Mouse (Mus musculus) left cerebral cortex, adult 8-10 months (tissue): ENCODE measurements around the gene Rtn4. TPM values are rescaled to one million over a fixed set of nuclear protein-coding genes. Genes with fewer than 3 reads are reported as not detected.

Experiments
- DNase-seq, 2 experiments: peaks; one replicate each; pipeline ENCODE4 v3.0.0; 2022; ENCODE audit warnings: low spot score in 2 of 2
- total RNA-seq, 4 experiments: library from RNA; stranded (reverse); gene quantifications; 2 replicates each; pipeline ENCODE4 v1.2.4; 2022

Gene Rtn4
- total RNA-seq, 4 experiments from 2014 or later, result 641 to 748 (median 678) TPM

GRCm38 (mm10) chr11:29761387-29761786, 68.6 kb downstream of the Rtn4 start:
- DNase-seq, result no peak

GRCm38 (mm10) chr11:29762768-29763167, 70.0 kb downstream of the Rtn4 start:
- no peak for DNase-seq

GRCm38 (mm10) chr11:29765063-29765462, 72.3 kb downstream of the Rtn4 start:
- DNase-seq, result peak in 1 of 2 experiments; percentile 39

GRCm38 (mm10) chr11:29766313-29766982, 73.7 kb downstream of the Rtn4 start:
- peak in 1 of 2 experiments; percentile 64 for DNase-seq

- no peak for DNase-seq
Measured at GRCm38 (mm10) chr11:29768523-29768922, 75.8 kb downstream of the Rtn4 start.

GRCm38 (mm10) chr11:29770666-29771400, 78.1 kb downstream of the Rtn4 start:
- no peak for DNase-seq

DNA sequence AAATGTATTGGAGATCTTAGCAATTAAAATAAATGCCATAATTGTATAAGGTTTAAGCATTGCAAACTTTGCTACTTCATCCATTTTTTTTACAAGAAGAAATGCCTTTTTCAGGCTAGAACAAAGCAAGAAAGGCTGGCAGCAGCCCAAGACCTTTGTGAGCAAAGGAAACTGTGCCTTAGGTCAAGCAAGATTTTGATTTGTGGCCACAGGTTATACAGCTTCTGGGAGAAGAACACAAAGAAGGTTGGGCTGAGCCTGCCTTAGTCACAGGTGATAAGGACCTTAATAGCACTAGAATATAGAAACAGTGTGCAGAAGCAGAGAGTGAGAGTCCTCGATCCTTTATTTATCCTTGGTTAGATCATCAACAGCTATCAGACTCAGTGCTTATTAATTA, 79.5 kb downstream of the Rtn4 start:
- DNase-seq, result no peak

- no peak for DNase-seq
Measured at GRCm38 (mm10) chr11:29774296-29774695, 81.5 kb downstream of the Rtn4 start.

DNA sequence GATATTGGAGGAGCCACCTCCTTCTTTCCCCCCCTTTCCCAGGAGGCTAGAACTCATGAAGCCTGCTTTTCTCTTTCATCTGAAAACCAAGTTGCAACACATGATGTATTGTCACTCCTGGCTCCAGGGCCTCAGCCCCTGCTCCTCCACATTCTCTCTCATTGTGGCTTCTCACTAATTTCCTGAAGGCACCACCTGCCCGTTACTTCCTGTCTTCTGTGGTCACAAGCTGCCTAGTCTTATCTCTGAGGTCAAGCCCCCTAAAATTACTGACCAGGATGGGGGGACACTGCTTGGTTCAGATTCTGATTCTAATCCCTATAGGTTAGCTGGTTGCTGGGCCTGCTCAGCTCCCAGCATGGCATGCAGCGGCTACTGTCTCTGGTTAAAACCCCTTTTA, 82.0 kb downstream of the Rtn4 start:
- no peak for DNase-seq

GRCm38 (mm10) chr11:29777964-29778363, 85.2 kb downstream of the Rtn4 start:
- DNase-seq, result peak in 1 of 2 experiments; percentile 85

DNA sequence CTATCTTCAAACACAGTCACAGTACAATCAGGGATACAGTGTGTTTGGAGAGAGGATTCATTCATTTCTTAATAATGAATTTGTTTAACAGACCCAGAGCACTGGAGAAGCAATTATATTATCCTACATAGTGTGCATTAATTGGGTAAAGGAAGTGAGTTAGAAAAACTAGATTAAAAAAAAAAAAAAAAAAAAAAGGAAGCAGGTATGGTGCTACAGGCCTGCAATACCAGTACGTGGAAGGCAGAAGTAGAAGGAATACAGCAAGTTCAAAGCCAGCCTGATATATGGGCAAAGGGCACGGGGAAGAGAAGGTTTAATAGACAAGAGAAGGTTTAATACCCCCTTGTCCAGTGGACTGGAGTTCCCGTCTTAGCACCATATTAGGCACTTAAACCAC, 86.2 kb downstream of the Rtn4 start:
- no peak for DNase-seq

GRCm38 (mm10) chr11:29779409-29780026, 86.8 kb downstream of the Rtn4 start:
- DNase-seq, result no peak

DNA sequence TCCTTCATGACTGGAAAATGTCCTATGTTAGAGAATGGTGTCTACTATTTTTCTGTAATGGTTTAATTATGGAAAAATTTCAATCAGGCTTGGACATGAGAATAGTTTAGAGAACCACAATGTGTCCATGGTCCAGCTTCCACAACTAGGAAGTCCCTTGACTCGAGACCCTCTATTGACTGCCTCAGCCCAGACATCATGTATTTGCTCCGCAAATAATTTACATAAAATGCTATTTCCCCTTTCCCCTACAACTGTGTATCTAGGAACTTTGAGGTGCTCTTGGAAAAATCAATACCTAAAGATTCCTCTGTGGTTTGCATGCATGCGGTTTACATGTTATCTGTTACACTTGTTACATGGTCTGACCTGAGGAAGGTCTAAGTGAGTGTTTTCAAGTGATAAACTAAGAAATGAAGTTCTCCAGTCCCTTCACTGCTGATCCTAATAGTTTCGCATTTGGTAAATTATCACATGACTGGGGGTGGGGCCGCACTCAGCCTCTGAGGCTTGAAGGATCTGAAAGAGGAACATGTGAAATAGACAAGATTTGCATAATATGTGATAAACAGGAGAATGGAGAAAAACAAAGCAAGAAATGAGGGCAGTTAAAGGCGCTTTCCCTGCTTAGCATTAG, 94.0 kb downstream of the Rtn4 start:
- no peak for DNase-seq

DNA sequence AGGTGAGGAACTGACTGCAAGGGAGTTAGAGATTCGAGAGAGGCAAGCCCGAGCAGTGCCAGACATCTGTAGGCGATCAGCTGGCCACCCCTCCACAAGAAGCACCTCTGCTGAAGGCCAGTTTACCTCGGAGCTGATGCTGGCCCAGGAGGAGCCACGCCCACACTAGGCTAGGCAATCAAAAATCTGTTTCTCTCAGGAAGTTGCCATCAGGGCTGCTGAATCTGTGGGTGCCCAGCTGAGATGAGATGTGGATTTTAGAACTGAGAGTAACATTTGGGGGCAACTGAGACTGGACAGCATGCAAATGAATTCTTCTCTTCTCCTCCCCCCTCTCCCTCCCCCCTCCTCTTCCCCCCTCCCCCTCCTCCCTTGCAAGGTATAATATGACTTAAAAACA, 94.7 kb downstream of the Rtn4 start:
- DNase-seq, result peak in 1 of 2 experiments; percentile 56

DNA sequence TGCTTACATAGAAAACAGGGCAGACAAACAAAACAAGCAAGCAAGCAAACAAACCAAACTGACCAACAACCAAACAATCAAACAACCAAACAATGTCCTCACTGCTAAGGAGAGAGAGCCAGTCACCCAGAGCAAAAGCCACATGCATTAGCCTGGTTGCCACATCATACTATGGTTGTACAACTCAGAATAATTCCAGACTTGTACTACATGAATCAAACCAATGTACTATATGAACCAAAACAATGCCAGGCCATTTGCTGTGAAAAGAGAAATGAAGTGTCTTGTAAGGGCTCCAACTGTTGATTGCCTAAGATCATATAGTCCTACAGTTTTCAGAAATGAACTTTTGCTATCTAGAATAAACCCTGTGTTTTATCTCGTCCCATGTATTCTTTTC, 95.8 kb downstream of the Rtn4 start:
- no peak for DNase-seq

DNA sequence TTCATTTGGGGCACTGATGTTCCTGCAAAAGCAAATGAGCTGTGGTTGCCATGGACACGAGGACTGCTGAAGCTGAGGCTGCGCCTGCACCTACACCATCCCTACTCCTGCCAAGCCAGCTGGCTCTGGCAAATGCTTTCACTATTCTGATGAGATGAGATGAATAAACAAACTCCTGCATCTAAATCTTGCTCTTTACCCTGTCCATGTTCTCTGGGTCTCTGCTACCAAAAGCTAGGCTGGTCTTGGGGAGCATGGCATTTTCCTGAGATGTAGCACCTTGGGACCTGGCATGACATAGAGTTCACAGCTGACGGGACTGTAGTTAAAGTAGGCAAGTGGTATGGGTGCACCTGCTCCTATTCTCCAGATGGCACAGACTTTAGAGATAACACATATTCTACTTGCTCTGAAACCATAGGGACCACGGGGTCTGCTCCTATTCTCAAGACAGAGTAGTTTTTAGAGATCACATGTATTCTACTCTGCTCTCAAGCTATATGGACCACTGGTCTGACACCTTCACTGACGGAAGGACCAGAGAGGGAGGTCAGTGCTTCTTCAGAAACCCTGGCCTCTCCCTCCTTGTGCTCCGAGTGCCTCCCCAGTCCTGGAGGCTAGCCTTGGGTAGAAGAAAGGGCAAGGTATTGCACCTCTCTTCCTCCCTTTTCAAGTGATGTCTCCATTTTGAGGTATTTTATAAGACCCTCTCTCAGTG, 96.3 kb downstream of the Rtn4 start:
- peak; percentile 56 to 94 for DNase-seq

- DNase-seq, result no peak
Measured at GRCm38 (mm10) chr11:29790796-29791195, 98.0 kb downstream of the Rtn4 start.
